Mouse (Mus musculus) embryonic facial prominence, embryonic 15.5 days (tissue): ENCODE results near the gene Akap8l. TPM values are rescaled to one million over a fixed set of nuclear protein-coding genes. Genes with fewer than 3 reads are reported as not detected.
A peak's percentile ranks its signal among the peaks of the same experiment; 100 is the strongest.

Experiments used
- ATAC-seq: fragments of 200-750 bp; cut with Nextera tagmentation; 2 replicates; pipeline ENCODE4 v1.8.0; 2017; ENCODE audit warnings: low read depth, moderate TSS enrichment; ENCODE audit not compliant: insufficient number of reproducible peaks, low FRiP score, low TSS enrichment
- H3K27ac ChIP-seq: fragments of 300-500 bp; sonication (generic); replicated peaks from 2 replicates; pipeline ENCODE4 v1.5.1; 2015; ENCODE audit warnings: mild to moderate bottlenecking, inconsistent platforms
- H3K27me3 ChIP-seq: fragments of 300-500 bp; sonication (generic); 2 replicates; pipeline ENCODE4 v1.6.1; 2015; ENCODE audit warnings: inconsistent platforms
- H3K36me3 ChIP-seq: fragments of 300-500 bp; sonication (generic); 2 replicates; pipeline ENCODE4 v1.6.1; 2015; ENCODE audit warnings: mild to moderate bottlenecking, inconsistent platforms
- H3K4me1 ChIP-seq: fragments of 300-500 bp; sonication (generic); 2 replicates; pipeline ENCODE4 v1.6.1; 2015; ENCODE audit warnings: inconsistent platforms
- H3K4me2 ChIP-seq: fragments of 300-500 bp; sonication (generic); replicated peaks from 2 replicates; pipeline ENCODE4 v1.6.1; 2015; ENCODE audit warnings: mild to moderate bottlenecking, inconsistent platforms
- H3K4me3 ChIP-seq: fragments of 300-500 bp; sonication (generic); replicated peaks from 2 replicates; pipeline ENCODE4 v1.5.1; 2015; ENCODE audit warnings: mild to moderate bottlenecking, inconsistent platforms
- H3K9ac ChIP-seq: fragments of 300-500 bp; sonication (generic); 2 replicates; pipeline ENCODE4 v1.6.1; 2015; ENCODE audit warnings: inconsistent platforms
- H3K9me3 ChIP-seq: fragments of 300-500 bp; sonication (generic); replicated peaks from 2 replicates; pipeline ENCODE4 v1.6.1; 2016; ENCODE audit warnings: inconsistent platforms
- WGBS: fragments of 180-500 bp; shearing (Covaris S2); methylation state at CpG from one replicate; pipeline ENCODE4 v1.1.7; 2015; 5-methylcytosine and 5-hydroxymethylcytosine counted together
- polyA plus RNA-seq: library from polyadenylated mRNA; unstranded; fragments of >200 nt; fragmentation: Nextera tagmentation; extraction: Ambion mirVana; gene quantifications from 2 replicates; pipeline ENCODE4 v1.2.1, GENCODE M21; 2015

The Akap8l gene
- polyA plus RNA-seq, 1 experiment from 2014 or later: 110 TPM

DNA sequence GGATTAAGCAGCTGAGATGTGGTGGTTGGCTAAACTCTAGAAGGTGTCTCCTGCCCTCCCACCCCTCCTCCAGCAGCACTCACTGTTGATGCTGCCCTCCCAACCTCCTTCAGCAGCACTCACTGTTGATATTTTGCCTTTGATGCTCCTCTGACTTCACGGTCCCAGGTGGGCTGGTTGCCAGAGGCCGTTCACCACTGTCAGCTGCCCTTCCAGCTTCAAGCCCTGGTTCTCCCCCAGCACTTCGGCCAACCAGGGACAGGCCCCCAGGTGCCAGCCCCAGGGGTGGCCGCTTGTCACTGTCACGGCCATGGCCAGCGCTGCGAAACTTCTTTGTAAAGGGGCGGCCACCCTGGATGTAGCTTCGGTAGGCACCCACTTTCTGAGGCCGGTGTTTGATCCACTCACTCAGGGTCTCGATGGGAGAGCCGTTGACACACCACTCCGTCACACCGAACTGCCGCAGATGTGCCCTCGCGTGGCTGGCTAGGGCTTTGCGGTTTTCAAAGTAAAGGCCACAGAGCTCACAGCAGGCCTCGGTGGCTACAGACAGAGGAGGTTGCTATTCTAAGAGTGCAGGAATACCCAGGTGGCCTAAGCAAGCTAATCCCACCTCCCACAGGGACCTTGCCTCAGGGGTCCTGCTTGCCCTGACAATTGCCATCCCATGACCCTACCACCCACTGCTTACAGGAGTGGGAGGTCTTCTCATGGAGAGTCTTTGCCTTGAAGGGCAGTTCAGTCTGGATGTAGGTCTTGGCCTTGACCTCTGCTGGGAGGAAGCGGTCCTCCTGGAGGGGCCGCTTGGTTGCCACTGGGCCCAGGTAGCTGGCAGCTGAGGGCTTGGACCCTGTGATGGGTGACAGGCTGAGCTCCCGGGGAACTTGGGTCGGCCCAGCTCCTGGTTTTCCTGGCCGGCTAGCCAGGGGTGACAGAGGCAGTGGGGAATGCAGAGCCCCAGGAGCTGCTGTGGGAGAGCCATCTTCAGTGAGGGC, 6.7 kb upstream of the Akap8l start:
- H3K9ac ChIP-seq: no peak overlapping the region
- no peak for ATAC-seq
- H3K4me2 ChIP-seq: no peak overlapping the region
- no peak overlapping the region for H3K27ac ChIP-seq
- H3K4me1 ChIP-seq: peaks cover 4% of the 10 kb centered on the region; the same call in 1 of the 2 replicates
- H3K9me3 ChIP-seq: no peaks in the 10 kb centered on the region
- H3K27me3 ChIP-seq: no peaks in the 10 kb centered on the region
- peaks cover 85% of the 10 kb centered on the region for H3K36me3 ChIP-seq
- no peak overlapping the region for H3K4me3 ChIP-seq
- WGBS: 87% methylated on average over 24 of the region's 24 CpGs

DNA sequence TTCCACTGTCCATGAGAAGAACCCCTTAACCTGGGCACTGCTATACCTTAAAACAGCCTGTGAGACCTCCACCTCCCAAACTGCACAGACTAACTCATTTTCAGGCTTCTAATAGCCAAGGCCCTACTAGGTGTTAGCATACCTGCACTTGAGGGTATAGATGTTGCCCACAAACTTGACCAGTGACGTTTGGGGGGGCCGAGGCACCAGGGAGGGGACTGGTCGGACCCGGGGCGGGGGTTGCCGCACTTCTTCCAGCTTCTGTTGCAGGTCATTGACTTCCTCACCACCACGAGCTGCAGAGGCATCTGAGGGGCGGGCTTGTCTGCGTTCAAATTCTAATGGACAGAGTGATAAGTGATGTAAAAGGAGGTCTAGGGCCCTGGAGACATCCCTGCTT, 5.9 kb upstream of the Akap8l start:
- H3K36me3 ChIP-seq: peaks cover 79% of the 10 kb centered on the region
- WGBS: 93% methylated on average over 9 of the region's 9 CpGs
- H3K4me1 ChIP-seq: 0 out of 2 replicates have a peak, but pooled peaks cover 4% of the 10 kb centered on the region
- H3K9ac ChIP-seq: no peak overlapping the region
- no peak overlapping the region for H3K27ac ChIP-seq
- no peak overlapping the region for H3K4me3 ChIP-seq
- no peaks in the 10 kb centered on the region for H3K9me3 ChIP-seq
- ATAC-seq: no peak
- H3K27me3 ChIP-seq: no peaks in the 10 kb centered on the region
- no peak overlapping the region for H3K4me2 ChIP-seq

DNA sequence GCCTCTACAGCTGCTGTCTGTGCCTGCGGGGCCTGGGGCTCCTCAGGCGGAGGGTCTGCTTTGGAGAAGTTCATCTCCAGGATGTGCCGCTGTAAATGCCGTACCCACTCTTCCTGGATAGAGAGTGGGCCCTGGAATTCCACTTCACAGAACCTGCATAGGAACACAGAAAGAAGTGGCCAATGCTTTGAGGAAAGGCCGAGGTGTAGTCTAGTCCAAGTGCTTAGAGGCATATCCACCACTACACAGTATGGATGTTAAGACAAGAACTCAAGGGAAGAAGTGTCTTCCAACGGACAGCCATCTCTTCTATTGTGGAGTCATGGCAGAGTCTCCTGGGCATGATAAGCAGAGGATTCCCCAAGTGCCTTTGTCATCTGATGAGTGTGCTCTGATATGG, 4.6 kb upstream of the Akap8l start:
- no peak overlapping the region for H3K27ac ChIP-seq
- H3K4me3 ChIP-seq: no peak overlapping the region
- no peaks in the 10 kb centered on the region for H3K27me3 ChIP-seq
- H3K4me1 ChIP-seq: 0 out of 2 replicates have a peak, but pooled peaks cover 4% of the 10 kb centered on the region
- H3K9me3 ChIP-seq: no peaks in the 10 kb centered on the region
- no peak for ATAC-seq
- 87% methylated on average over 6 of the region's 6 CpGs for WGBS
- H3K9ac ChIP-seq: no peak overlapping the region
- H3K36me3 ChIP-seq: peaks cover 66% of the 10 kb centered on the region
- no peak overlapping the region for H3K4me2 ChIP-seq

DNA sequence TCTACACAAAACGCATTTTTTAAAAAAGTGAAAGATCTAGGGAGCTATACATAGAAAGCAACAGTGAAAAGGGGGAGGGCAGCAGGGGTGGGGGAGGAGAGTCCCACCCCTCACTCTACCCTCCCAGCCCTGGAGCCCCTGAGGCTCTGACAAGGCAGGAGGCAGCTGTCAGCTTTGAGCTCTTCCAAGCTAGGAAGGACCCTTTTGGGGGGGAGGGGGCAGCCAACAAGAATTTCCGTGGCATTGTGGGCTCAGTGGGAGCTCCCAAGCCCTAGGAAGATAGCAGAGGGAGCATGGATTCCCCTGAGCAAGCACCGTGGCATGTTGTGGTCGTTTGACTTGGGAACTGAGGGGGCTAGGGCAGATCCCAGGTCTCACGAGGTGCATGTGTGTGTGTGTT, 3.8 kb upstream of the Akap8l start:
- 47% methylated on average over 5 of the region's 5 CpGs for WGBS
- no peak overlapping the region for H3K9ac ChIP-seq

DNA sequence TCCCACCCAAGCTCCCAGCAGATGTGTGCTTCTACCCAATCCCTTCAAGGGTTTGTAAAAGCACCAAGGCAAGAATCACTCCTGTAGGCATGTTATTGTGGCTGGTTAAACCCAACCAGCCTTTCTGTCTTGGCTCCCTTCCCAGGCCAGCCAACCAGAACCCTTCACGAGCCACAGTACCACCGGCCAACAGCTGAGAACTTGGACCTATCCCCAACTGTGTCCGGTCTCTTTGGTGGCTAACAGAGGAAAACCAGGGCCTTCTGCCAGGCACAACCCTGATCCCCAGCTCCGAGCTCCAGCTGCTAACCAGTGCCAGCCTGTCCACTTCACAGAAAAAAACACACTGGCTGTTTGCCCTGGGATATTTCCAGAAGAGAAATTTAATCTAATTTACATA, 3.3 kb upstream of the Akap8l start:
- no peak for ATAC-seq
- Histone ChIP-seq H3K9me3 (no peaks in the 10 kb centered on the region), H3K27ac (no peak overlapping the region; the same call in 1 of the 2 replicates), H3K27me3 (no peaks in the 10 kb centered on the region), H3K4me1 (peaks cover 15% of the 10 kb centered on the region), H3K4me2 (no peak overlapping the region), H3K4me3 (no peak overlapping the region), H3K9ac (no peak overlapping the region), H3K36me3 (peaks cover 53% of the 10 kb centered on the region)
- 58% methylated on average over 4 of the region's 4 CpGs for WGBS

More for the DNA sequence above, 3.8 kb upstream of the Akap8l start:
- Histone ChIP-seq H3K27me3 (no peaks in the 10 kb centered on the region), H3K4me2 (no peak overlapping the region), H3K9me3 (no peaks in the 10 kb centered on the region), H3K36me3 (peaks cover 58% of the 10 kb centered on the region), H3K4me3 (no peak overlapping the region), H3K4me1 (peaks cover 10% of the 10 kb centered on the region), H3K27ac (no peak overlapping the region)
- ATAC-seq: no peak

DNA sequence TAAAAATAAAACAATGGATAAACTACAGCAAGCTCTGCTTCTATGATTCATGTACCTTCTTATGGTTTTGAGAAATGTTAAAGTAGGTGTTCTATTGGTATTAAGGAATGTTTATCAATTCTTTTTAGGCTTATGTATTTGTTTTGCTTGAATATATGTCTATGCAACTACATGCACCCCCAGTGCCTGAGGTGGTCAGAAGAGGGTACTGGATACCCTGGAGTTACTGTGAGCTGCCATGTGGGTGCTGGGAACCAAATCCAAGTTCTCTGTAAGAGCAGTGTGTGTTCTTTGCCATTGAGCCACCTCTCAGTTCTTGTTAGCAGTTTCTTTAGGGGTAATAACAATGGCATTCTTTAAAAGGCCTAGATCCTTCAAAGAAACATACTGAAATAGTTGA, 1.3 kb upstream of the Akap8l start:
- Histone ChIP-seq H3K27me3 (no peaks in the 10 kb centered on the region), H3K9ac (no peak overlapping the region), H3K9me3 (no peaks in the 10 kb centered on the region), H3K4me1 (peaks cover 21% of the 10 kb centered on the region), H3K27ac (no peak overlapping the region), H3K36me3 (peaks cover 33% of the 10 kb centered on the region), H3K4me2 (no peak overlapping the region), H3K4me3 (no peak overlapping the region)
- no peak for ATAC-seq

DNA sequence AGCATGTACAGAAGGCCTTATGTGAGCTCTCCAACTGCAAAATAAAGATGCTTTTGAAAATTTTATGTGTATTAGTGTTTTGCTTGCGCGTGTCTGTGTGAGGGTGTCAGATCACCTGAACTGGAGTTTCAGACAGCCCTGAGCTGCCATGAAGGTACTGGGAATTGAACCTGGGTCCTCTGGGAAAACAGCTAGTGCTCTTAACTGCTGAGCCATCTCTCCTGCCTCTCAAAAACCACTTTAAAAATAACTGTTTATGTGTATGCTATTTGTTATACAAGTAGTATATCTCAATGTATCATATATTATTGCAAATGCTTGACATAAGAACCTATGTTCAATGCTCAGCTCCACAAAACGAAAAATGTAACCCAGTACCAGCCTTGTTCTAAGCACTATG, 862 bp upstream of the Akap8l start:
- Histone ChIP-seq H3K27ac (no peak overlapping the region), H3K4me2 (peak overlapping the region; percentile 83), H3K27me3 (no peaks in the 10 kb centered on the region), H3K36me3 (peaks cover 28% of the 10 kb centered on the region), H3K9ac (no peak overlapping the region), H3K4me1 (peaks cover 21% of the 10 kb centered on the region), H3K9me3 (no peaks in the 10 kb centered on the region), H3K4me3 (peak overlapping the region; percentile 96)
- WGBS: 71% methylated on average over 3 of the region's 3 CpGs
- no peak for ATAC-seq

DNA sequence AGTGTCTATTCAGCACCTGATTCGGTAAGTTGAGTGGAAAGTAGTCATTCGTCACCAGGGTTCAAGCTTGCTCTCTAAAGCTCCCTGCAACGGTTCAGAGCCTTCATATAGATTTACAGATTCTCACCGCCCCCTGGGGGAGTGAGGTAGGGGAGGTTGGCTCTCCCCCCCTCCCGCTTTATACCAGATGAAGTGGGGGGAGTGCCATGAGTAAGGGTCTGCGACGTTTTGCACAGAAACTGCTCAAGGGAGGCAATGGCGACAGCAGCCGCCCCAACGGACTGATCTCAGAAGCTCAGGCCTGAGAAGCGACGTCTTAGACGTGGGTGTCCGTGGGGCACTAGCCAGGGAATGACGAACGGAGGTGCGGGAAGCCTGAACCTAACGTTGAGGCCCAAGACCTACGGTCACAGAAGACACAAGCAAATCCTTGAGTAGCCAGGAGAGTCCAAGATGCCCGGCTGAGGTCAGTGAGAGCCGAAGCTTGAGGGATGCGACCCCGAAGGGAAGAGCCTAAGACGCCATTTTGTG, 491 bp downstream of the Akap8l start:
- Histone ChIP-seq H3K4me2 (peak overlapping the region; percentile 83), H3K27ac (peak overlapping the region; percentile 82), H3K9ac (peak overlapping the region; percentile 70), H3K9me3 (no peaks in the 10 kb centered on the region), H3K36me3 (peaks cover 17% of the 10 kb centered on the region), H3K4me1 (peaks cover 21% of the 10 kb centered on the region), H3K27me3 (no peaks in the 10 kb centered on the region), H3K4me3 (peak overlapping the region; percentile 96)
- ATAC-seq: peak; percentile 12; the same call in 1 of the 2 replicates
- under 1% methylated on average over 24 of the region's 24 CpGs for WGBS

DNA sequence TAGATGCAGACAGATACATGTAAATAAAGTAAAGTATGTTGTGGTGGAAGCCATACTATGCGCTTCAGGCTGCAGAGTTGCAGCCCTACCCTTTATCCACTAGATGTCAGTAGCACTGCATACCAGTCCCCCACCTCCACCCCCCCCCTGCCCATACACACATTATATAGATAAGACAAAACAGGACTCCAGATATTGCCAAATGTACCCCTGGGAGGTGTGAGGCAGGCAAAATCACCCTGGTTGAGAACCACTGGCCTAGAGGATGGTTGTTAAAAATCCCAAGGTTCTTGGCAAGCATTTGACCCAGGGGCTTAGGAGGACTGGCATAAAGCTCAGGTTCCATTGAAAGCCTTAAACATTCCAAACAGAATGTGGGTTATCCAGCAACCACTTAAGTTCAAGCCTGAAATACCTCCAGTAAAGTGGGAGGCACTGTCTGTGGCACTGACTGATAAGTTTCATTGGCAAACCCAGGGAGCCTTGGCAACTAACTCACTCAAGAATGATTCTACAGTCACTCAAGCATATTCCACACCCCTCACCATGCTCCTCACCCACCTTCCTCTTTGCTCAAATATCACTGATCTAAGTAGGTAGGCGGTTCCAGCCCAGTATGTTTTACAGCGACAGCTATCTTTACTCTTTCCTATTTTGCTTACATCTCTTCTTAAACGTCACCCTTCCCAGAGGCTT, 1.2 kb downstream of the Akap8l start:
- H3K27ac ChIP-seq: peak overlapping the region; percentile 82; the same call in 1 of the 2 replicates
- peaks cover 21% of the 10 kb centered on the region for H3K4me1 ChIP-seq
- peak overlapping the region; percentile 83 for H3K4me2 ChIP-seq
- H3K9me3 ChIP-seq: no peaks in the 10 kb centered on the region
- H3K9ac ChIP-seq: peak overlapping the region; percentile 70; the same call in 1 of the 2 replicates
- 7% methylated on average over 4 of the region's 4 CpGs for WGBS
- peaks cover 16% of the 10 kb centered on the region for H3K36me3 ChIP-seq
- H3K4me3 ChIP-seq: peak overlapping the region; percentile 96
- H3K27me3 ChIP-seq: no peaks in the 10 kb centered on the region
- peak; percentile 16; the same call in 1 of the 2 replicates for ATAC-seq

DNA sequence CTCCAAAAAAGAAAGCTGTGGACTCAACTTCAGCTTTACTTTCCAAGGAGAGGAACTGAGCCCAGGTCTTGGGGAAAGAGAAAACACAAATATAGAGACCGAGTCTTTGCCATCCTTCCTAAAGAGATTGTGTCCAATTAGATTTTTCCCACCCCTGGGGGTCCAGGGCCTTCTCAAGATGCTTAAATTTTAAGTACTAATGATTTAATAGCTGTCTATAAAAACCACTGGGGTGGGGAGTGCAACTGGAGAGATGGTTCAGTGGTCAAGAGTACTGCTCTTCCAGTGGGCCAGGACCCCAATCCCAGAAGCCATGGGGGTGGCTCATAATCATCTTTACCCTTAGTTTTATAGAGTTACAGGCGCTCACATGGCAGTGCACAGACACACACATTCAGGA, 2.0 kb downstream of the Akap8l start:
- WGBS: 85% methylated on average over 2 of the region's 2 CpGs
- Histone ChIP-seq H3K4me1 (peaks cover 17% of the 10 kb centered on the region), H3K9me3 (no peaks in the 10 kb centered on the region), H3K9ac (no peak overlapping the region), H3K27me3 (no peaks in the 10 kb centered on the region), H3K27ac (no peak overlapping the region), H3K4me3 (no peak overlapping the region), H3K4me2 (no peak overlapping the region), H3K36me3 (peaks cover 15% of the 10 kb centered on the region)
- ATAC-seq: no peak

DNA sequence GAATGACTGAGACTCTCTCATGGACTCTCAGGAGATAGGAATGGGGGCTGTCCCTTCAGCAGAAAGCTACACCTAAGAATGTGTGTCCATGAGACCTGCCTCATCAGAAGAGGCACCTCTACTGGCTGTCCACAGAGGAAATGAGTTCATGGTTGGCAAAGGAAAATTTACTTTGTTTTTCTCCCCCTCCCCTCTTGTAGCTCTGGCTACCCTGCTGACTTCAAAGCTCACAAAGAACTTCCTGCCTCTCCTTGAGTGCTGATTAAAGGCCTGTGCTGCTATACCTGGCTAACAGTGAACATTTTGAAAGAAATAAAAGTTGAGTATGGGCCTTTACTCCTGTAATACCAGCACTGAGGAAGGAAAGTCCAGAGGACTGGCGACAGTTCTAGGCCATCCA, 9.3 kb downstream of the Akap8l start:
- 88% methylated on average over 1 of the region's 1 CpGs for WGBS
- ATAC-seq: no peak
- Histone ChIP-seq H3K9ac (no peak overlapping the region), H3K27me3 (no peaks in the 10 kb centered on the region), H3K36me3 (peaks cover 54% of the 10 kb centered on the region), H3K4me2 (no peak overlapping the region), H3K9me3 (no peaks in the 10 kb centered on the region), H3K27ac (no peak overlapping the region), H3K4me3 (no peak overlapping the region), H3K4me1 (no peaks in the 10 kb centered on the region)
